ENCODE assay signal across 8 mouse cellular contexts in the genomic region with DNA sequence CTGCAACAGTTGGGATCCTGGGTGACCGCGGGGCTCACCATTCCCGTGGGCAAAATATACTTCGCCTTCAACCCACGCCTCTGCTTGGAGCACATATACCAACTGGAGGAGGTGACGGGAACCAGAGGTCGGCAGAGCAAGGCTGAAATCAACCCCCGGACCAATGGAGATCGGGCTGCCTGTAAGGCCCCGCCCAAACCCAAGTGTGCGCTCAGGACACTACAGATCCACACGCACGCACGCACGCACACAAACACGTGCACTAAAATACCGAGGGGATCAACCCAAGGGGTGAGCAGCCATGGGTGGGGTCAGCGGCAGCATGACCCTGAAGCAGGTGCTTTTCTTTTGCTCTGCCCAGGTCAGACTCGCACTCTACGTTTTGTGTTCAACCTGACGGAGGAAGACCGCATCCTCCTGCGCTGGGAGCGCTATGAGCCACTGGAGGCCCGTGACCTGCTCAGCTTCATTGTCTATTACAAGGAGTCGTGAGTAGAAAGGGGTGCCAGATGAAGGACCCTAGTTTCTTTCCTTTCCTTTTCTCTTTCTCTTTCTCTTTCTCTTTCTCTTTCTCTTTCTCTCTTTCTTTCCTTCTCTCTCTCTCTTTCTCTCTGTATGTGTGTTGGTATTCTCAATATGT. TPM values are rescaled to one million over a fixed set of nuclear protein-coding genes. Genes with fewer than 3 reads are reported as not detected.
DNase-seq lines count a peak whose midpoint lies in the region; ATAC-seq and TF ChIP-seq lines count a peak whose summit lies in the region.

No protein-coding gene starts in this region.

- H3K4me2 ChIP-seq in forebrain, embryonic 11.5 days (ENCODE audit: low read depth, low read length, severe bottlenecking) = peak overlapping the region; percentile 42; the same call in 1 of the 2 replicates
- H3K4me2 ChIP-seq in liver, embryonic 12.5 days = peak overlapping the region; percentile 57
- H3K4me2 ChIP-seq in stomach, postnatal 0 days (replicated peaks; ENCODE audit: low read depth) = peak overlapping the region; percentile 47

- H3K9me3 ChIP-seq in forebrain, embryonic 11.5 days (ENCODE audit: control insufficient read depth, low read length) = no peaks in the 10 kb centered on the region
- no peaks in the 10 kb centered on the region for H3K9me3 ChIP-seq in liver, embryonic 12.5 days (replicated peaks)
- no peaks in the 10 kb centered on the region for H3K9me3 ChIP-seq in stomach, postnatal 0 days (ENCODE audit: control insufficient read depth, low read length)

- no peaks in the 10 kb centered on the region for H3K36me3 ChIP-seq in forebrain, embryonic 11.5 days (ENCODE audit: control insufficient read depth, insufficient read depth, low read length)
- H3K36me3 ChIP-seq in liver, embryonic 12.5 days = no peaks in the 10 kb centered on the region
- no peaks in the 10 kb centered on the region for H3K36me3 ChIP-seq in stomach, postnatal 0 days (ENCODE audit: control insufficient read depth, insufficient read depth, low read length)

- peak overlapping the region; percentile 14; the same call in 1 of the 2 replicates for H3K4me3 ChIP-seq in forebrain, embryonic 11.5 days (ENCODE audit: low read depth, low read length)
- peak overlapping the region; percentile 28 for H3K4me3 ChIP-seq in liver, embryonic 12.5 days
- H3K4me3 ChIP-seq in stomach, postnatal 0 days (ENCODE audit: low read depth, low read length) = peak overlapping the region; percentile 13

- H3K27me3 ChIP-seq in forebrain, embryonic 11.5 days (ENCODE audit: control insufficient read depth, insufficient read depth, low read length) = peaks cover 37% of the 10 kb centered on the region
- H3K27me3 ChIP-seq in liver, embryonic 12.5 days (replicated peaks) = peaks cover 100% of the 10 kb centered on the region
- H3K27me3 ChIP-seq in stomach, postnatal 0 days (ENCODE audit: control insufficient read depth, insufficient read depth, low read length) = peaks cover 8% of the 10 kb centered on the region; the same call in 1 of the 2 replicates

- no peak for ATAC-seq in forebrain, embryonic 11.5 days (replicated peaks; ENCODE audit: low FRiP score)
- 0 out of 2 replicates have a peak, but pooled peaks have one; percentile 13 for ATAC-seq in liver, embryonic 12.5 days
- ATAC-seq in stomach, postnatal 0 days (ENCODE audit: low FRiP score, low TSS enrichment) = no peak

- WGBS in forebrain, embryonic 11.5 days = 4% methylated on average over 26 of the region's 26 CpGs
- WGBS in liver, embryonic 12.5 days (ENCODE audit: insufficient replicate concordance) = 3% methylated on average over 26 of the region's 26 CpGs
- WGBS in stomach, postnatal 0 days = 7% methylated on average over 26 of the region's 26 CpGs

- TF ChIP-seq CTCF in stomach, postnatal 0 days (IDR thresholded peaks at IDR 0.05; ENCODE audit: low read depth) = no peak

- no peak overlapping the region for H3K27ac ChIP-seq in forebrain, embryonic 11.5 days (ENCODE audit: low read depth, low read length)
- H3K27ac ChIP-seq in liver, embryonic 12.5 days = no peak overlapping the region
- H3K27ac ChIP-seq in stomach, postnatal 0 days (replicated peaks) = no peak overlapping the region

- peak; percentile 39 for DNase-seq in adrenal gland, adult 2 months
- no peak for DNase-seq in adrenal gland, adult 8-10 months
- peak; percentile 29 for DNase-seq in 416B (ENCODE audit: low read depth)
- DNase-seq in forebrain, embryonic 11.5 days (ENCODE audit: low spot score) = no peak
- DNase-seq in stomach, postnatal 0 days (ENCODE audit: low spot score) = peak; percentile 32
- DNase-seq in cerebellum, adult 18-20 months = no peak
- no peak for DNase-seq in layer of hippocampus, adult 11-12 months (ENCODE audit: low spot score)

- peaks cover 5% of the 10 kb centered on the region; the same call in 1 of the 2 replicates for H3K4me1 ChIP-seq in forebrain, embryonic 11.5 days (replicated peaks; ENCODE audit: control insufficient read depth, insufficient read depth, low read length)
- no peaks in the 10 kb centered on the region for H3K4me1 ChIP-seq in liver, embryonic 12.5 days
- no peaks in the 10 kb centered on the region; the same call in 1 of the 2 replicates for H3K4me1 ChIP-seq in stomach, postnatal 0 days (replicated peaks; ENCODE audit: control insufficient read depth, insufficient read depth)

- TF ChIP-seq EP300 in stomach, postnatal 0 days (optimal IDR thresholded peaks at IDR 0.05) = no peak

- H3K9ac ChIP-seq in forebrain, embryonic 11.5 days (ENCODE audit: low read length) = no peak overlapping the region
- no peak overlapping the region for H3K9ac ChIP-seq in liver, embryonic 12.5 days
- no peak overlapping the region for H3K9ac ChIP-seq in stomach, postnatal 0 days (ENCODE audit: low read length)

RNA-seq across cellular contexts. Expression of gene Insrr, which starts 7.4 kb away (rescaled TPM):
- under 1 TPM; 0.52 to 0.69 TPM for total RNA-seq in adrenal gland, adult 2 months (2021)
- polyA plus RNA-seq in adrenal gland, adult 2 months (2012; rRNA removed) = 1.2 and 3.9 TPM in 2 replicates
- total RNA-seq in adrenal gland, adult 8-10 months (2022) = 1 to 10 TPM in 2 of 4 experiments, under 1 TPM in 2; 0.32 to 3.7 (median 1.9) TPM
- polyA plus RNA-seq in forebrain, embryonic 11.5 days (2014; fragmentation: Nextera tagmentation; extraction: Ambion mirVana) = 0.32 and 0.33 TPM in 2 replicates
- polyA plus RNA-seq in liver, embryonic 12.5 days (2016; fragmentation: Nextera tagmentation; extraction: Ambion mirVana) = 0.05 TPM in 1 of 2 replicates, not detected in the other
- 0.18 and 0.19 TPM in 2 replicates for polyA plus RNA-seq in stomach, postnatal 0 days (2015; fragmentation: Nextera tagmentation; extraction: Ambion mirVana)

RNA-seq across cellular contexts. Expression of gene Ntrk1, which starts 9.2 kb away (rescaled TPM):
- 1 to 10 TPM; 4.6 to 6.3 TPM for total RNA-seq in adrenal gland, adult 2 months (2021)
- 8.8 and 17.4 TPM in 2 replicates for polyA plus RNA-seq in adrenal gland, adult 2 months (2012; rRNA removed)
- total RNA-seq in adrenal gland, adult 8-10 months (2022) = 10 to 100 TPM in 2 of 4 experiments, 1 to 10 TPM in 2; 6.3 to 30.5 (median 13.1) TPM
- 0.16 and 0.45 TPM in 2 replicates for polyA plus RNA-seq in forebrain, embryonic 11.5 days (2014; fragmentation: Nextera tagmentation; extraction: Ambion mirVana)
- 0.31 and 0.59 TPM in 2 replicates for polyA plus RNA-seq in liver, embryonic 12.5 days (2016; fragmentation: Nextera tagmentation; extraction: Ambion mirVana)
- 0.39 and 0.41 TPM in 2 replicates for polyA plus RNA-seq in stomach, postnatal 0 days (2015; fragmentation: Nextera tagmentation; extraction: Ambion mirVana)

RNA-seq across cellular contexts. Expression of gene Pear1, which starts 19.9 kb away (rescaled TPM):
- total RNA-seq in adrenal gland, adult 2 months (2021) = 10 to 100 TPM; 20.0 to 23.9 TPM
- polyA plus RNA-seq in adrenal gland, adult 2 months (2012; rRNA removed) = 63.3 and 71.7 TPM in 2 replicates
- total RNA-seq in adrenal gland, adult 8-10 months (2022) = 10 to 100 TPM; 26.0 to 35.9 (median 29.7) TPM
- polyA plus RNA-seq in forebrain, embryonic 11.5 days (2014; fragmentation: Nextera tagmentation; extraction: Ambion mirVana) = 8.2 and 8.6 TPM in 2 replicates
- 9.4 and 10.2 TPM in 2 replicates for polyA plus RNA-seq in liver, embryonic 12.5 days (2016; fragmentation: Nextera tagmentation; extraction: Ambion mirVana)
- polyA plus RNA-seq in stomach, postnatal 0 days (2015; fragmentation: Nextera tagmentation; extraction: Ambion mirVana) = 6.1 and 6.8 TPM in 2 replicates

RNA-seq across cellular contexts. Expression of gene Sh2d2a, which starts 42.4 kb away (rescaled TPM):
- total RNA-seq in adrenal gland, adult 2 months (2021) = under 1 TPM; 0.17 to 0.31 TPM
- 0.30 and 0.39 TPM in 2 replicates for polyA plus RNA-seq in adrenal gland, adult 2 months (2012; rRNA removed)
- under 1 TPM; 0.20 to 0.62 (median 0.32) TPM for total RNA-seq in adrenal gland, adult 8-10 months (2022)
- not detected in 2 replicates for polyA plus RNA-seq in forebrain, embryonic 11.5 days (2014; fragmentation: Nextera tagmentation; extraction: Ambion mirVana)
- polyA plus RNA-seq in liver, embryonic 12.5 days (2016; fragmentation: Nextera tagmentation; extraction: Ambion mirVana) = 0.04 and 0.11 TPM in 2 replicates
- 0.08 and 0.11 TPM in 2 replicates for polyA plus RNA-seq in stomach, postnatal 0 days (2015; fragmentation: Nextera tagmentation; extraction: Ambion mirVana)

RNA-seq across cellular contexts. Expression of gene Lrrc71, which starts 55.7 kb away (rescaled TPM):
- 1 to 10 TPM in 1 of 2 experiments, not detected in 1; 1.2 TPM for total RNA-seq in adrenal gland, adult 2 months (2021)
- polyA plus RNA-seq in adrenal gland, adult 2 months (2012; rRNA removed) = 0.06 and 0.43 TPM in 2 replicates
- total RNA-seq in adrenal gland, adult 8-10 months (2022) = 1 to 10 TPM in 1 of 4 experiments, under 1 TPM in 3; 0.32 to 1.6 (median 0.82) TPM
- polyA plus RNA-seq in forebrain, embryonic 11.5 days (2014; fragmentation: Nextera tagmentation; extraction: Ambion mirVana) = 0.24 and 0.55 TPM in 2 replicates
- 0.13 and 0.29 TPM in 2 replicates for polyA plus RNA-seq in liver, embryonic 12.5 days (2016; fragmentation: Nextera tagmentation; extraction: Ambion mirVana)
- 0.29 and 0.38 TPM in 2 replicates for polyA plus RNA-seq in stomach, postnatal 0 days (2015; fragmentation: Nextera tagmentation; extraction: Ambion mirVana)

Comparison
In these comparisons a context has a peak if more than half of its experiments do, and no peak if none do; other contexts are left out.
1. DNase-seq: peak in adrenal gland, adult 2 months (single experiment), 416B (single experiment) and stomach, postnatal 0 days (single experiment); none in adrenal gland, adult 8-10 months (single experiment), forebrain, embryonic 11.5 days (single experiment), cerebellum, adult 18-20 months (0 of 2) and layer of hippocampus, adult 11-12 months (single experiment).
2. Peak in every context shown above with its lines, with median percentiles within 50 percentile points of each other: H3K4me2 ChIP-seq and H3K4me3 ChIP-seq.